Mouse (Mus musculus): ENCODE data around the gene Mad2l2.

The Mad2l2 gene

DNA sequence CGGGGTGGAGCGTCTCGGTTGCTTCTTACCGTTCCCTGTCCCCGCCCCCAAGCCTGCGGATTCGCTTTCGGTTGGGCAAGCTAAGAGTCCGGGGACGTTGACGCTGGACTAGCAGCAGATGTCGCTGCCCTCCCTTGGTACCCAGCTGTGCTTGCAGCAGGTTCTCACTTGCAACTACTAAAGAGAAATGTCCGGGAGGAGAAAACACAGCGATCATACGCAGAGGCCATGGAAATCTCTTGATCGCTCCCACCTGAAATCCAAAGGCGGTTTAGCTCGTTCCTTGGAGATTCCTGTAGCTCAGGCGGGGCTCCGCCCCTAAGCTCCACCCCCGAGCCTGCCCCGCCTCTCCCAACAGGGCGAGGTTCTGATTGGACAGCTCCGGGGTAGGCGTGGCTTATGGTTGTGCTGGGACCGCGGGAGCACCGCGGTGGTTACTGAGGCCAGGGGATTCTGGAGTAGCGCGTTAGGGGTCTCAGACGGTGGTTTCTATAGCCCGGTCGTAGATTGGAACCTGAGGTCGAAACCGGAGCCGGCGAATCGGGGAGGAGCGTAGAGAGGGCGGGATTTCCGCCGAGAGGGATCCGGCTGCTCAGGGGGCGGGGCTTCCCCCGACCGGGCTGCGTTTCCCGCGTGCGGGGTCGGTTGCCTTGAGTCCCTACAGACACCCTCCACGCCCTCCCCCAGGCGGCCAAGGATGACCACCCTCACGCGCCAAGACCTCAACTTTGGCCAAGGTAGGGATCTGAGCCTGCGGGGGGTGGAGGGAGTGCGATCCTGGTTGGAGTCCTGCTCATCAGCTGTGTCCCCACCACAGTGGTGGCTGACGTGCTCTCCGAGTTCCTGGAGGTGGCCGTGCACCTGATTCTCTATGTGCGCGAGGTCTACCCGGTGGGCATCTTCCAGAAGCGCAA, 10.2 kb downstream of the Mad2l2 start:
- peak; percentile 81 for DNase-seq (ENCODE audit: low read depth, low spot score)

DNA sequence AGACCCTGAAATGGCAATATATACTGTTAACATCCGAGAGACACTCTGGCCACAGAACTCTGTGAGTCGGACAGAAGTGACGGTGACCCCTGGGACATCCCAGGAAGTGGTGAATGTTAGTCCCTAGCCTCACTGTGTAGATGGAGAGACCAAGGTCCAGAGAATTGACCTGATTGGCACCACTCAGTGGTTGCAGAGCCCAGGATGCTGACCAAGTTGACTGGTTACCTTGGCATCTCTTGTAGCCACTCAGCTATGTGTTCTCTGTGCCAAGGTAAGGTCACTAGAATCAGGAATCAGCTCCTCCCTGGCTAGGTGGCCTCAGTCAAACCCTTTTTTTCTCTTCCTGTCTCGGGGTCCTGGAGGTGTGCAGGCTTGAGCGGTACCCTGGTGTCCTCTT, 13.5 kb downstream of the Mad2l2 start:
- no peak for DNase-seq (ENCODE audit: low read depth, low spot score)

DNA sequence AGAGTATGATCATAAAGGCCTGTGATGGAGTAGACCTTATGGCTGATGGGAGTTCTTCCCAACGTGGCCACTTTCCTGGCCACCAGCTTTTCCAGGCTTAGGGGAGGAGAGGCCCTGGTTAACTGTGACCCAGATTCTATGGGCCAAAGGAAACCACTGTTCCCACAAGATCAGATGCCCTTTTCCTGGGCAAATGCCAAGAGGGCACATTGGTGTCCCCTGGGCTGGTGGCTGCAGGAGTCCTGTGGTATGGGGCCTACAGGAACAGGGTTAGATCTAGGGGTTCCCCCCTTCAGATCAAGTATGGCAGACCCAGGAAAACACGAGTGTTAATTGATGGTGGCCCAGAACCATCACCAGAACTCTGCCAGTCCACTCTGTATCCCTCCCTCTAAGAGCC, 17.5 kb downstream of the Mad2l2 start:
- no peak for DNase-seq (ENCODE audit: low read depth, low spot score)

DNA sequence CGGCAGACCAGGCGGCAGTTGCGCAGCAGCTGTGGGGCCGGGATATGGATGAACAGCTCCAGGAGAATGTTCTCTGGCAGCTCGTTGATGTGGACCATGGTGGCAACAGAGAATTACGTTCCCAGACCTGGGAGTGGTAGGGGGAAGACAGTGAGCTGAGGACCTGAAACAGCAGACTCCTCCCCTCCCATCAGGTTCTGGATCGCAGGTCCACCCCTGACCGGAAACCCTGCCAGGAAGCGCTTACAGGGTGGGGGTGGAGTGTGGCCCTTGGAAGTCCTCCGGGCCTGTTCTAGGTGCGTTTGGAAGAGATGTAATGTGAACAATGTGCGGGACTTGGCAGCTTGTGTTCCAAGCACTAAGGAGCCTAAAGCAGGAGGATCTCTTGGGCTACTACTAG, 19.4 kb downstream of the Mad2l2 start:
- DNase-seq (ENCODE audit: low read depth, low spot score) = no peak

DNA sequence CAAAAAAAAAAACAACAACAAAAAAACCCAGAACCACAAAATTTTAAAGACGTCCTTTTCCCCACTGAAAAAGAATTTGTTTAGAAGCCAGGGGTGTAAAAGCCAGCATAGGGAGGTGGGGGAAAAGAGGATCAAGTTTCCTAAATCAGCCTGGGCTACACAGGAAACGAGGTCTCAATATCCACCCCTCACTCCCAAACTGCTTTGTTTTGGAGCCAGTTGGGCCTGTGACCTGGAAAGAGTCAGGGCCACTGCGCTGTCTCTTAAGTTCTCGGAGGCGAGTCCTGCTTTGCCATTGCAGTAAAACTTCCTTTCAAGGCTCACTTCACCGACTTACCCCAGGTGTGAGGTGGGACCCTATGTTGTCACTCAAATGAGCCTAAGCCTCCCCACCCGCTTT, 20.1 kb downstream of the Mad2l2 start:
- no peak for DNase-seq (ENCODE audit: low read depth, low spot score)

DNA sequence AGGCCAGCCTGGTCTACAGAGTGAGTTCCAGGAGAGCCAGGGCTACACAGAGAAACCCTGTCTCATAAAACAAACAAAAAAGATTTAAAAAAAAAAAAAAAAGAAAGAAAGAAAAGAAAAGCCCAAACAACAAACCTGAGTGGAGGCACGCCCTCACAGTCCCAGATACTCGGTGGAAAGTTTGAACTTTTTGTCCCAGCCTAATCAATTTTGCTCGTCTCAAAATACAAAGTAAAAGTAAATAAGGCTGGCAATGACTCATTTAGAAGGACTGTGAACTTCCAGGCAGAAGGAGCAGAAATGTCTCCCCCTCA, 20.7 kb downstream of the Mad2l2 start:
- no peak for DNase-seq (ENCODE audit: low read depth, low spot score)

DNA sequence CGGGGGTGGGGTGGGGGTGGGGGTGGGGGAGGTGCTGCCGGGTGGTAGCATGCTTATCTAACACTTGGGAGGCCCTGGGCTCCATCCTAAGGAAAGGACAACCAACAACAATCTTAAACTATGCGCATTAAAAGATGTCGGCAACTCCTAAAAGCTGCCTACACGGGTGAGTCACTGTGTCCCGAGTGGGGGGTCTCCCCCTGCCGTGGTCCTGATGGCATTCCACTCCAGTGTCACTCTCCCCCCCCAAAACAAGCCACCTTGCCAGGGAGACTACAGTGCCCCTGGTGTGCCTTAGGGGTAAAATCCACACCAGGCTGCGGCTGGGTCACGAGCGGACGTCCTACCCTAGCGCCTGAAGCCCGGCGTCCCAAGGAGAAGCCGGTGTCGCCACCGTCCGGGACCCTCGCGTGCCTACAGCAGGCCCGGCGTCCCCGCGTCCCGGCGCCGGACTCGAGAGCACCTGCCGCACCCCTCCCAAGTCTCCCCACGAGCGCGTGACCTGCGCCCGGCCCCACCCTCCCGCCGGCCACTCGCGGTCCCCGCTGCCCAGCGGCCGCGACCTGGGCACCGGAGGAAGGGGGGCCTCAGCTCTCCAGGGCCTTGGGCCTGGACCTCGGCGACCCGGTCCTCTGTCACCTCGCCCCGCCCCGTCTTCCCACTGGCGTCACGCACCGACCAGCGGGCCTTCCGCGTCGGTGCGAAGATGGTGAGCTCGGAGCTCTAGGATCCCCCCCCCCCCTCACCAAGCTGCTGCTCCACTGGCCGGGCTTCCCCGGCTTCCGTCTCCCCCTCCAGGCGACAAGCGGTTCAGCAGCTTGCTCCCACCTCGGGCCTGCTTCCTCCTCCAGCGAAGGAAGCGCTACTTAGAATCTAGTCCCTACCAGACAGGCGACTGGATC, 21.3 kb downstream of the Mad2l2 start, which contains the start of gene Fbxo6:
Gene Fbxo6 (minus strand): TSS at position 874 of the 902 bp plus-strand sequence.
- DNase-seq (ENCODE audit: low read depth, low spot score) = peak; percentile 77

DNA sequence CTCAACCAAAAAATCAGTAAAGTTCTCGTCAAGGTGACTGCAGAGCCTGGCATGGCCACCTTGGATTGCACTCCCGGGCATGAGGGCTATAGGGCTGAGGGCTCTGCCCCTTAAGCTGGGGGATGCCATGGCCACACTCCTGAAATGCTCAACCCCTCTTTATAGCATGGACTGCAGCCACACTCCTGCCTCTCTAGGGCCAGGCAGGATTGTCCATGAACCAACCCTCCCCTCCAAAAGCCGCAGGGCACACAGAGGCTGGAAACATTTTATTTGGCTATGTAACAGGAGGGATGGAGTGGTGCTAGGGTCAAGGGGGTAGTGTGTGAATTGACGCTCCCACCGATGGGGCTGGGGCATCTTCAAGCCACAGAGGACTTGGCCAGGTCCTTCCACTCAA, 22.4 kb downstream of the Mad2l2 start:
- DNase-seq (ENCODE audit: low read depth, low spot score) = no peak

DNA sequence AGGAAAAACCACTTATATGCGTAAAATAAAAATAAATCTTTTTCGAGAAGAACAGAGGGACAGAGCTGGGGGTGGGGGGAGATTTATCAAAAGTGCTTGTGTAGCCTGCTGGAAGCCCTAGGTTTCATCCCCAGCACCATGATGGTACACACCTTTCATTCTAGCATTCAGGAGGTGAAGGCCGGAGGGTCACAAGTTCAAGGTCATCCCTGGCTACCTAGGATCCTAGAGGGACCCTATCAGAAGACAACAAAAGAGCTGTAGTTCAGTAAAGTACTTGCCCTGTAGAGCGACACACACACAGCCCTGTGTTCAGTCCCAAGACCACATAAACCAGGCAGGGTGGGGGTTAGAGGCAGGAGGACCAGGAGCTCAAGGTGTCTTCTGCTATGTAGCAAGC, 23.8 kb downstream of the Mad2l2 start:
- no peak for DNase-seq (ENCODE audit: low read depth, low spot score)

DNA sequence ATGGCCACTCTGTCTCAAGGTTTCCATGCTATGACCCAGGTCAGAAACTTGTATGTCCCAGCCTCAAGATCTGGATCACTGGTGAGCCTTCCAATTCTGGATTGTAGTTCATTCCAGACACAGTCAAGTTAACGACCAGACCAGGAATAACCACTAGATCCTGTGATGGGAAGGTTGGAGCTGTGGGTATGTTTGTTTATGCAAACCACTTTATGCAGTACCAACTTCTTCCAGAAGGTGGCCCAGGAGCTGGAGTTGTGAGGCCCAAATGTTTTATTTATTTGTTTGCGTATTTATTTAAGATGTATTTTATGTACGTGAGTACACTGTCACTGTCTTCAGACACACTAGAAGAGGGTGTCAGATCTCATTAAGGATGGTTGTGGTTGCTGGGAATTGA, 24.8 kb downstream of the Mad2l2 start:
- no peak for DNase-seq (ENCODE audit: low read depth, low spot score)

DNA sequence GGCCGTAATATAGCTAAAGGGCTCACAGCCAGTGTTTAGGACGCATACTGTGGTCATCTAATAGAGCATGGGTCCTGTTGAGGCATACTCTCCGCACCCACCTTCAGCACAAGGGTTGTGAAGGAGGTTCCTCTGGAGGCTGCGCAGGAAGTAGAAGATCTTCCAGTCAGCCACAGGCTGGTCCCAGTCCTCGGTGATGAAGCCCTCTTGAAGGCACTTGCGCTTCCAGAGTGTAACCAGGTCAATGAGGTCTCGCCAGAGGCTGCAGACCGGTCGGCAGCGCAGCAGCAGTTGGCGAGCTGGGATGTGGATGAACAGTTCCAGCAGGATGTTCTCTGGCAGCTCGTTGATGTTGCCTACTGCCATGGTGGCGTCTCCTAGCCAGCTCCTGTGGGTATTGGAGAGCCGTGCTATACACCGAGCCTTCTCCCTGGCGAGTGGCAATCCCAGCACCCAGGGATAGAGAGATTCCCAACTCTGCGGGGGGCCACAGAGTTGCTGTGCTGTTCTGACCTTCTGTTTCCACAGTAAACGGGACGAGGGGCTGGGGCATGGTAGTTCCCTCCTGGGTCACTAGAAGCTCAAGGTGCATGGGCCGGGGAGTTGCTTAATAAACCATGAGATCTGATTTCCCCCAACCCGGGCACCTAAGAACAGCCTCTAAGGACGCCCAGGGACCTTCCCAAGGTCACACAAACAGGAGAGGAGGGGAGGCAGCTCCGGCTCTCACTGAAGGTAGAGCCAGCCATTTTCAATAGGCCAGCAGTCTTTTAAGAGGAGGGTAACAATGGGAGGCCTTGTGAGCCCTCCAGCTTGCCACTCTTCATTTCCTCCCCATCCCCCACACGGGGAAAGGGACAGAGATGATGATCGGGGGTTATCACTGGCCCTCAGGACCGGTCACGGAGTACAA, 28.5 kb downstream of the Mad2l2 start:
- DNase-seq (ENCODE audit: low read depth, low spot score) = no peak

DNA sequence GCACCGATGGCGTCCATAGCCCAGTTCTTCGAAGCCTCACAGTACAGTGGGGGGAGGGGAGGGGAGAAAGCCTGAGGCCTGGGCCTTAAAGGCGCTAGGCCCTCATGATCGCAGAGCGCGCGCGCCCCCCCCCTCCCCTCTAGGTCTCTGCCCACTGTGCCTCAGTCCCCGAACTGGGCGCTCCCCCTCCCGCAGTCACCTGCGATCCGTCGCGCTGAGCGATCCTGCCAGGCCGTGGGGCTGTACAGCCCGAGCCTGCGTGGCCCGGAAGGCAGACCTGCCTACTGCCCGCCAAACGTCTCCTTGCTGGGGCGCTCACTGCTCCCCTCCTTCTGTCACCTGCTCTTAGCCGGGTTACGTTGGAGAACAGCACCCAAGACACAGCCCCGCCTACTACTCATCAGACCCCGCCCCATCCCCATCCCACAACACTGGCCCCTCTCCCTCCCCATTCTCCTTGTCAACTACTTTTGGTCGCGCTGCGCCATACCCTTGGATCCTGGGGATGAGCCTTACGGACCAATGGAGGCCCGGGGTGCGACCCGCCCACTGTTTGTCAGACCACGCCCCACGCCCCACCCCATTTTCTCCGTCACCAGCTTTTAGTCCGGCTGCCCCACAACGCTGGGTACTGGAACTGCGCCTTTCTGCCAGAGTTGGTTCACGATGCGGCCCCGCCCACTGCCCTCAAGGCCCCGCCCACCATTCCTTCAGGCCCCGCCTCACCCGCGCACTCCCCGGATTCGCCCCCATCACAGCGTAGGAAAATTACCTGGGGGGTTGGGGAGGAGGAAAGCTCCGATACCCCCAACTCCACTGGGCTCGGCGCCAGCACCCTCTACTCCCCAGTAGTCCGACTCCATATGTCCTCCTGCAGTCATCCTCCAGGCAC, 29.6 kb downstream of the Mad2l2 start:
- peak; percentile 89 for DNase-seq (ENCODE audit: low read depth, low spot score)

DNA sequence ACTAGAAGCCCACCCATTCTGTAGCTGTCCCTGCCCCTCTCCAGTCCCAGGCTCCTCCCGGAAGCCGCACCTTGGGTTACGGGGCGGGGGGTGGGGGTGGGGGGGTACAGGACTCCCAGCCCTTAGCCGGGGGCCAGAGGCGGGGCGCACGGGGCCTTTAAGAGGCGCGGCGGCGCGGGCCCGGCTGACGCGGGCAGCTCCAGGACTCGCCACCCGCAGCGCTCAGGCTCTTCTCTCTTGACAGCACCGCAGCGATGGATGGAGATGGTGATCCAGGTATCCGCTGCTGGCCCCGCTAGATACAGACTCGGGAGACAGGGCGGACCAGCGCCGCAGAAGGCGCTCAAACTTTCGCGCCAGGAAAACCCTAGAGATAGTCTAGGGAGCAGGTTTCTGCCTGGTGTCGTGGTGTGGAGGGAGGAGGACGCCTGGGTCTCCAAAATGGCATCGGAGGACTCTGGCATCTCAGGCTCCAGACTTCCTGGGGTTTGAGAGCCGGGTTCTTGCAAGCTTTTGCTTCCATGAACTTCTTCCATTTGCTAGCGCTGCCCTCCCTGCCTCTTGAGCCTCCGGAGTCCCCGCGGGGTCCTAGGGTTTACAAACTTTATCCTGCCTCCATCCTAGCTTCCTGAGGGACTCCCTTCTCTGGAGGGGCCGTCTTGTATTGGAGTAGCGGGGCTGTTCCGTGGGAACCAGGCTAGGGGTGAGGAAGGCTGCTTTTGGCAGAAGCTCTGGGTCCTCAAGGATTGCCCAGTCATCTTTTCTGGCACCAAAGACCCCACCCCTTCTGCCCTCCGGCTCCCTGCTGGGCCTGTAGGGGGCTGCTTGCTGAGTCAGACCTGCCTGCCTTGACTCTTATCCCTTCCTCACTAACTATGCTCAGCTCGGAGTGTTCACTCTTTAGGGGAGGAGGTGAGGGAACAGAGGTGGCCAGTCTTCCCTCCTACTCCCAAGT, 30.5 kb downstream of the Mad2l2 start, which contains the start of the genes Fbxo44 and Fbxo2:
Gene Fbxo44 (minus strand): TSS at position 47 of the 955 bp plus-strand sequence.
Gene Fbxo2 (plus strand): TSS at position 186 of the 955 bp plus-strand sequence.
- DNase-seq (ENCODE audit: low read depth, low spot score) = no peak

DNA sequence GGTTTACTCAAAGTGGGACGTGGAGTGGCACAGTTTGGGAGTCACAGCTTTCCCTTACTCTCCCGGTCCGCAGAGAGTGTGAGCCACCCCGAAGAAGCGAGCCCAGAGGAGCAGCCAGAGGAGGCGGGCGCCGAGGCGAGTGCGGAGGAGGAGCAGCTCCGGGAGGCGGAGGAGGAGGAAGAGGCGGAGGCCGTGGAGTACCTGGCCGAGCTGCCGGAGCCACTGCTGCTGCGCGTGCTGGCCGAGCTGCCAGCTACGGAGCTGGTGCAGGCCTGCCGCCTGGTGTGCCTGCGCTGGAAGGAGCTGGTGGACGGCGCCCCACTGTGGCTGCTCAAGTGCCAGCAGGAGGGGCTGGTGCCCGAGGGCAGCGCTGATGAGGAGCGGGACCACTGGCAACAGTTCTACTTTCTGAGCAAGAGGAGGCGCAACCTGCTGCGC, 33.8 kb downstream of the Mad2l2 start:
- no peak for DNase-seq (ENCODE audit: low read depth, low spot score)

DNA sequence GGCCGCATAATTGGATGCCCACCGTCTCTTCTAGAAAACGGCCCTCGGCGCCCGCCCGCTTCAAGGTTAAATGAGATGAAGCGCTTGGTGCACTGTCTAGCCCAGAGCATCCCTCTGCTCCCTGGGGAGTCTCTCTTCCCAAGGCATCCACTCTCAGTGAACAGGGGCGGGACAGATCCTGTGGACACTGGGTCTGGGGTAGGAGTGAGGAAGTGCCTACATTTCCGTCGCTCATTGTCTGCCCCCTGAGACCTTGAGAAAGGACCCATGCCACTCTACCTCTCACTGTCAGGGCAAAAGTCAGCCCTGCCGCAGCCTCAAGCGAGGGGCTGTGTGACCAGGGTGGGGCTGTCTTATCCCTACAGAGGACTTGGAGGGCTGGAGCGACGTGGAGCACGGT, 34.3 kb downstream of the Mad2l2 start:
- no peak for DNase-seq (ENCODE audit: low read depth, low spot score)

DNA sequence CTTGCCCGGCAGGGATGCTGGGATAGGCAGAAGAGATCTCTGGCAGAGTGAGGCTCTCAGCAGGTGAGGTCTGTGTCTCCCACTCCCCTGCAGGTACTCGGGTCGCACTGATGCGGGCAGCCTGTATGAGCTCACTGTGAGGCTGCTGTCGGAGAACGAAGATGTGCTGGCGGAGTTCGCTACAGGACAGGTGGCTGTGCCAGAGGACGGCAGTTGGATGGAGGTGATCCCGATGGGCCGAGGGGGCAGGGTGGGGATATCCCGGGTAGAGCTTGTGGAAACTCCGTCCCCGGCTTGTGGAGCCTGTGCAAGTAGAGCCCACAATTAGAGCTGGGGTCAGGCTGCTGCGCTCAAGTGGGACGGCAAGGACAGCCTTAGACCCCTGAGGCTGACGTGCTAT, 35.4 kb downstream of the Mad2l2 start:
- DNase-seq (ENCODE audit: low read depth, low spot score) = no peak

DNA sequence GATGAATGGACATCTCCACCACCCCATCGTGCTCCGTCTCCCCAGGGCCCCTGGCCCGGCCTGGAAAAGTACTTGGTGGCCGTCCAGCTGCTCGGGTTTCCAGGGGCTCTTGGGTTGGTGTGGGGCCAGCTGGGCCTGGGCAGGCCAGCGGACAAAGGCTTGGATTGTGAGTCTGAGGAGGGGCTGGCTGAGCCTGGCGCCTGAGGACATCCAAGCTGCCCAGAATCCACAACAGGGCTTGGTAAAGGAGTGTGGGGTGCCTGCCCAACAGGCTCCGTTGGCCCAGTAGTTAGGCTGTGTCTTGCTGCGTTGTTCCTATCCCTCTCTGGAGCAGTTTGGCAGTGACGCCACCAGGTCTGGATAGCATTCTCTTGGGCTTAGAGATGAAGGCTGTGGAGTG, 36.2 kb downstream of the Mad2l2 start:
- no peak for DNase-seq (ENCODE audit: low read depth, low spot score)

DNA sequence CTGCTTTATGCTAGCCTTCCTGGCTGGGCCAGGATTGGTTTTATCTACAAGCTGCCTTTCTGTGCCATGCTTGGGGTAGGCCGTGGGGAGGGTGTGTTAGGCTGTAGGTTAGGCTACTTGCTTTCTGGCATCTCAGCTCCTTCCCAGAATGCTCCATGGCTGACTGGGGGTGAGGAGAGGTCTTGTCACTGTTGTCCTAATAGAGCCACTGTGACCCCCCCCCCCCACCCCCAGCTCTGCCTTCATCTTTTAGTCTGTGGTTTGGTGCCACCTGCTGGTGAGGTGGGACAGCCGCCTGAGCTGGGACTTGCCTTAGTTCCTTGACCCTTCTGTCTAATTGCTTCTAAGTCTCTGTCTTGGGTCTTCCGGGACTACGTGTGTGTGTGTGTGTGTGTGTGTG, 36.8 kb downstream of the Mad2l2 start:
- DNase-seq (ENCODE audit: low read depth, low spot score) = no peak

DNA sequence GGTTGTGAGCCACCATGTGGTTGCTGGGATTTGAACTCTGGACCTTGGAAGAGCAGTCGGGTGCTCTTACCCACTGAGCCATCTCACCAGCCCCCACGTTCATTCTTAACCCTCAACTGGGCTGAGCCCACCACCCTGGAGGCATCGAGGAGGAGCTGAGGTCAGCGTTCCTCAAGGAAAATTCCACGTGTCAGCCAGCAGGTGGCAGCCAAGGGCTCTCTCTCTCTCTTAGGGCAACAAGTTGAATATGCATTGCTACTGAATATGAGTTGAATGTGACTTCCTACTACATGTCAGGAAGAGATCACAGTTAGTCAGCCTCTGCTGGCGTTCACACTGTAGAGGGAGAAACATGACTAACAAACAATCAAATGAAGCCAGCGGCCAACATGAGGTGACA, 38.1 kb downstream of the Mad2l2 start:
- no peak for DNase-seq (ENCODE audit: low read depth, low spot score)
